Mouse (Mus musculus): ENCODE results near the gene Hes3. TPM values are rescaled to one million over a fixed set of nuclear protein-coding genes. Genes with fewer than 3 reads are reported as not detected.

The Hes3 gene
- polyA plus RNA-seq, 1 experiment from 2014 or later, result 0.41 TPM

GRCm38 (mm10) chr4:152326543-152326942, 35.1 kb upstream of the Hes3 start:
- no peaks in the 10 kb centered on the region for H3K27me3 ChIP-seq (ENCODE audit: control insufficient read depth, insufficient read depth, low read depth, low read length)
- H3K9me3 ChIP-seq (replicated peaks; ENCODE audit: control insufficient read depth, low read length, poor library complexity, severe bottlenecking), result no peaks in the 10 kb centered on the region
- peak overlapping the region; percentile 89 for H3K9ac ChIP-seq (ENCODE audit: low read depth, low read length)

GRCm38 (mm10) chr4:152325574-152326411, 34.3 kb upstream of the Hes3 start, which contains the start of gene Rpl22:
Rpl22 (plus strand) TSS chr4:152325742.
- Histone ChIP-seq H3K9ac (ENCODE audit: low read depth, low read length) (peak within 1 kb of the TSS; percentile 89), H3K27ac (ENCODE audit: low read length) (peak within 1 kb of the TSS; percentile 70), H3K9me3 (replicated peaks; ENCODE audit: control insufficient read depth, low read length, poor library complexity, severe bottlenecking) (no peaks in the 10 kb centered on the region), H3K4me1 (ENCODE audit: control insufficient read depth, insufficient read depth, low read length) (peaks cover 14% of the 10 kb centered on the region), H3K27me3 (ENCODE audit: control insufficient read depth, insufficient read depth, low read depth, low read length) (no peaks in the 10 kb centered on the region), H3K4me2 (ENCODE audit: low read length) (peak within 1 kb of the TSS; percentile 72), H3K36me3 (ENCODE audit: control insufficient read depth, insufficient read depth, low read length) (peaks cover 7% of the 10 kb centered on the region; the same call in 1 of the 2 replicates), H3K4me3 (ENCODE audit: low read depth, low read length) (peak within 1 kb of the TSS; percentile 80)
- peak; percentile 97 for ATAC-seq
- under 1% methylated on average over 67 of the region's 70 CpGs for WGBS

More at GRCm38 (mm10) chr4:152326543-152326942, 35.1 kb upstream of the Hes3 start:
- WGBS, result 2% methylated on average over 11 of the region's 11 CpGs
- Histone ChIP-seq H3K36me3 (ENCODE audit: control insufficient read depth, insufficient read depth, low read length) (peaks cover 10% of the 10 kb centered on the region), H3K27ac (ENCODE audit: low read length) (no peak overlapping the region), H3K4me1 (ENCODE audit: control insufficient read depth, insufficient read depth, low read length) (peaks cover 14% of the 10 kb centered on the region), H3K4me2 (ENCODE audit: low read length) (peak overlapping the region; percentile 72), H3K4me3 (ENCODE audit: low read depth, low read length) (peak overlapping the region; percentile 80)
- ATAC-seq, result no peak

- Histone ChIP-seq H3K9me3 (replicated peaks; ENCODE audit: control insufficient read depth, low read length, poor library complexity, severe bottlenecking) (no peaks in the 10 kb centered on the region), H3K4me1 (ENCODE audit: control insufficient read depth, insufficient read depth, low read length) (peaks cover 14% of the 10 kb centered on the region), H3K27me3 (ENCODE audit: control insufficient read depth, insufficient read depth, low read depth, low read length) (no peaks in the 10 kb centered on the region), H3K4me3 (ENCODE audit: low read depth, low read length) (peak overlapping the region; percentile 80), H3K27ac (ENCODE audit: low read length) (no peak overlapping the region), H3K4me2 (ENCODE audit: low read length) (peak overlapping the region; percentile 40), H3K9ac (ENCODE audit: low read depth, low read length) (no peak overlapping the region), H3K36me3 (ENCODE audit: control insufficient read depth, insufficient read depth, low read length) (peaks cover 1% of the 10 kb centered on the region; the same call in 1 of the 2 replicates)
- peak; percentile 33; the same call in 1 of the 2 replicates for ATAC-seq
- 55% methylated on average over 16 of the region's 16 CpGs for WGBS
Measured at GRCm38 (mm10) chr4:152324641-152325562, 33.4 kb upstream of the Hes3 start.

GRCm38 (mm10) chr4:152321464-152321863, 30.0 kb upstream of the Hes3 start:
- no peak for ATAC-seq
- H3K4me3 ChIP-seq (ENCODE audit: low read depth, low read length), result no peak overlapping the region
- H3K27ac ChIP-seq (ENCODE audit: low read length), result no peak overlapping the region
- H3K9me3 ChIP-seq (replicated peaks; ENCODE audit: control insufficient read depth, low read length, poor library complexity, severe bottlenecking), result no peaks in the 10 kb centered on the region
- WGBS, result 52% methylated on average over 5 of the region's 5 CpGs
- H3K4me2 ChIP-seq (ENCODE audit: low read length), result no peak overlapping the region
- H3K36me3 ChIP-seq (ENCODE audit: control insufficient read depth, insufficient read depth, low read length), result no peaks in the 10 kb centered on the region
- peaks cover 6% of the 10 kb centered on the region for H3K4me1 ChIP-seq (ENCODE audit: control insufficient read depth, insufficient read depth, low read length)
- peaks cover 26% of the 10 kb centered on the region for H3K27me3 ChIP-seq (ENCODE audit: control insufficient read depth, insufficient read depth, low read depth, low read length)
- H3K9ac ChIP-seq (ENCODE audit: low read depth, low read length), result no peak overlapping the region

- no peaks in the 10 kb centered on the region for H3K9me3 ChIP-seq (replicated peaks; ENCODE audit: control insufficient read depth, low read length, poor library complexity, severe bottlenecking)
- ATAC-seq, result no peak
- peak within 1 kb of the TSS; percentile 52 for H3K9ac ChIP-seq (ENCODE audit: low read depth, low read length)
- H3K4me2 ChIP-seq (ENCODE audit: low read length), result peak within 1 kb of the TSS; percentile 29; the same call in 1 of the 2 replicates
- peaks cover 12% of the 10 kb centered on the region for H3K4me1 ChIP-seq (ENCODE audit: control insufficient read depth, insufficient read depth, low read length)
- H3K27ac ChIP-seq (ENCODE audit: low read length), result no peak within 1 kb of the TSS
- no peaks in the 10 kb centered on the region for H3K36me3 ChIP-seq (ENCODE audit: control insufficient read depth, insufficient read depth, low read length)
- 4% methylated on average over 26 of the region's 26 CpGs for WGBS
- peaks cover 53% of the 10 kb centered on the region for H3K27me3 ChIP-seq (ENCODE audit: control insufficient read depth, insufficient read depth, low read depth, low read length)
- no peak within 1 kb of the TSS for H3K4me3 ChIP-seq (ENCODE audit: low read depth, low read length)
Measured at GRCm38 (mm10) chr4:152318517-152319234, 27.2 kb upstream of the Hes3 start, which contains the start of gene Rnf207. Rnf207 (minus strand) TSS chr4:152318993.

GRCm38 (mm10) chr4:152317631-152318033, 26.2 kb upstream of the Hes3 start:
- Histone ChIP-seq H3K27ac (ENCODE audit: low read length) (no peak overlapping the region), H3K36me3 (ENCODE audit: control insufficient read depth, insufficient read depth, low read length) (no peaks in the 10 kb centered on the region), H3K9ac (ENCODE audit: low read depth, low read length) (no peak overlapping the region), H3K9me3 (replicated peaks; ENCODE audit: control insufficient read depth, low read length, poor library complexity, severe bottlenecking) (no peaks in the 10 kb centered on the region), H3K4me3 (ENCODE audit: low read depth, low read length) (no peak overlapping the region), H3K27me3 (ENCODE audit: control insufficient read depth, insufficient read depth, low read depth, low read length) (peaks cover 56% of the 10 kb centered on the region), H3K4me1 (ENCODE audit: control insufficient read depth, insufficient read depth, low read length) (peaks cover 21% of the 10 kb centered on the region), H3K4me2 (ENCODE audit: low read length) (no peak overlapping the region)
- ATAC-seq, result no peak
- WGBS, result 81% methylated on average over 6 of the region's 6 CpGs

GRCm38 (mm10) chr4:152315498-152316213, 24.2 kb upstream of the Hes3 start:
- peak overlapping the region; percentile 50 for H3K4me2 ChIP-seq (ENCODE audit: low read length)
- H3K27me3 ChIP-seq (ENCODE audit: control insufficient read depth, insufficient read depth, low read depth, low read length), result peaks cover 76% of the 10 kb centered on the region
- H3K36me3 ChIP-seq (ENCODE audit: control insufficient read depth, insufficient read depth, low read length), result no peaks in the 10 kb centered on the region
- peak overlapping the region; percentile 32 for H3K4me3 ChIP-seq (ENCODE audit: low read depth, low read length)
- peaks cover 26% of the 10 kb centered on the region for H3K4me1 ChIP-seq (ENCODE audit: control insufficient read depth, insufficient read depth, low read length)
- H3K9ac ChIP-seq (ENCODE audit: low read depth, low read length), result 0 out of 2 replicates have a peak overlapping the region, but pooled peaks have one; percentile 14
- no peak for ATAC-seq
- H3K27ac ChIP-seq (ENCODE audit: low read length), result no peak overlapping the region
- under 1% methylated on average over 43 of the region's 43 CpGs for WGBS
- H3K9me3 ChIP-seq (replicated peaks; ENCODE audit: control insufficient read depth, low read length, poor library complexity, severe bottlenecking), result no peaks in the 10 kb centered on the region

GRCm38 (mm10) chr4:152313934-152314333, 22.5 kb upstream of the Hes3 start:
- Histone ChIP-seq H3K27me3 (ENCODE audit: control insufficient read depth, insufficient read depth, low read depth, low read length) (peaks cover 77% of the 10 kb centered on the region), H3K9ac (ENCODE audit: low read depth, low read length) (peak overlapping the region; percentile 69), H3K36me3 (ENCODE audit: control insufficient read depth, insufficient read depth, low read length) (no peaks in the 10 kb centered on the region), H3K9me3 (replicated peaks; ENCODE audit: control insufficient read depth, low read length, poor library complexity, severe bottlenecking) (no peaks in the 10 kb centered on the region), H3K4me1 (ENCODE audit: control insufficient read depth, insufficient read depth, low read length) (peaks cover 26% of the 10 kb centered on the region), H3K4me3 (ENCODE audit: low read depth, low read length) (peak overlapping the region; percentile 48), H3K4me2 (ENCODE audit: low read length) (peak overlapping the region; percentile 79), H3K27ac (ENCODE audit: low read length) (no peak overlapping the region)
- ATAC-seq, result peak; percentile 56
